Mouse (Mus musculus) C2C12 (cell line): Measurements from ENCODE around the gene Hectd4.

ENCODE experiments used
- CTCF ChIP-seq: IDR thresholded peaks from one replicate; pipeline ENCODE4 v1.5.1; 2011; ENCODE audit not compliant: control insufficient read depth, insufficient read depth, insufficient read length
- MYOG ChIP-seq: IDR thresholded peaks from one replicate; pipeline ENCODE4 v1.6.1; 2011; ENCODE audit not compliant: control insufficient read depth, insufficient read length; ENCODE audit errors: extremely low read depth

DNA sequence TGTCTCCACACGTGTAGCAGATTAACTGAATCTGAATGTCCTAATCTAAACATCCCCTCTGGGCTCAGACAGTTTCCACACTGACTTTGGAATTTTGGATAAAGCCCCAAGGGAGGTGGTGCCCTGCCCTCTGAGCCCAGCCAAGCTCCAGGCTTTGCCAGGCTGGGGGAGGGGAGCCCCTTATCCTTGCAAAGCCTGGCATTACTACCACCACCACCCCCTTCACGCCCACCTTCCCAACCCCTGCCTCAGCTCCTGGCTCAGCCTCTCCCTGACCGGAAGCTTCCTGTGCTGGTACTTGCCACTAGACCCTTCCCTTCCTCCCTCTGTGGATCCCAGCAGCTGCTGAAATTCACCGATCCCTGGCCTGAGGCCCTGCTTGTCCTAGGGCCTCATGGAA is 167.1 kb downstream of the Hectd4 start:
- TF ChIP-seq CTCF (no peak), MYOG (no peak)
